Mouse (Mus musculus) MEL (cell line): ENCODE results near the gene Tm9sf4. TPM values are rescaled to one million over a fixed set of nuclear protein-coding genes. Genes with fewer than 3 reads are reported as not detected.

ENCODE experiments used
- DNase-seq: peaks from one replicate; pipeline ENCODE4 v3.0.0; 2011; ENCODE audit warnings: low read depth, low spot score
- H3K27ac ChIP-seq: 2 replicates; pipeline ENCODE4 v1.5.1; 2012; ENCODE audit warnings: low read depth, mild to moderate bottlenecking, control low read depth, low read length, moderate library complexity; ENCODE audit not compliant: control insufficient read depth
- H3K27me3 ChIP-seq, 2 experiments: fragments of 150-350 bp in 1 of 2; sonication (generic) in 1 of 2; 2 replicates each; pipeline ENCODE4 v1.6.1; 2012; ENCODE audit warnings: low read length in 2 of 2, mild to moderate bottlenecking in 2 of 2, improper control_type of control experiment in 1 of 2, moderate library complexity in 1 of 2; ENCODE audit not compliant: insufficient read depth in 2 of 2, control insufficient read depth in 1 of 2
- H3K36me3 ChIP-seq, 2 experiments: 2 replicates each; pipeline ENCODE4 v1.6.1; 2012 to 2014; ENCODE audit warnings: low read length in 2 of 2, improper control_type of control experiment in 1 of 2, inconsistent platforms in 1 of 2, mild to moderate bottlenecking in 1 of 2; ENCODE audit not compliant: insufficient read depth in 2 of 2, control insufficient read depth in 1 of 2
- H3K4me1 ChIP-seq, 2 experiments: fragments of 150-350 bp in 1 of 2; sonication (generic) in 1 of 2; 2 replicates each; pipeline ENCODE4 v1.6.1; 2012; ENCODE audit warnings: low read length in 2 of 2, improper control_type of control experiment in 1 of 2, mild to moderate bottlenecking in 1 of 2; ENCODE audit not compliant: insufficient read depth in 2 of 2, control insufficient read depth in 1 of 2
- H3K4me3 ChIP-seq, 2 experiments: fragments of 150-350 bp in 1 of 2; sonication (generic) in 1 of 2; 2 replicates each; pipeline ENCODE4 v1.5.1; 2012; ENCODE audit warnings: low read depth in 2 of 2, low read length in 2 of 2, mild to moderate bottlenecking in 2 of 2, moderate library complexity in 2 of 2, control low read depth in 1 of 2, improper control_type of control experiment in 1 of 2; ENCODE audit not compliant: control insufficient read depth in 1 of 2, insufficient read depth in 1 of 2
- H3K79me2 ChIP-seq: 2 replicates; pipeline ENCODE4 v1.6.1; 2012; ENCODE audit warnings: mild to moderate bottlenecking, low read length, moderate library complexity; ENCODE audit not compliant: control insufficient read depth, poor library complexity, insufficient read depth
- H3K9ac ChIP-seq: 2 replicates; pipeline ENCODE4 v1.6.1; 2012; ENCODE audit warnings: low read depth, mild to moderate bottlenecking, control low read depth, low read length, moderate library complexity; ENCODE audit not compliant: control insufficient read depth, poor library complexity, severe bottlenecking
- H3K9me3 ChIP-seq: fragments of 150-350 bp; sonication (generic); replicated peaks from 2 replicates; pipeline ENCODE4 v1.6.1; 2012; ENCODE audit warnings: mild to moderate bottlenecking, low read length, improper control_type of control experiment, moderate library complexity; ENCODE audit not compliant: insufficient read depth
- BHLHE40 ChIP-seq: IDR thresholded peaks from 2 replicates; pipeline ENCODE4 v1.6.1; 2012; ENCODE audit warnings: low read depth, mild to moderate bottlenecking, inconsistent platforms, low read length, improper control_type of control experiment, borderline replicate concordance
- CHD1 ChIP-seq: IDR thresholded peaks from 2 replicates; pipeline ENCODE4 v1.6.1; 2012; ENCODE audit warnings: low read depth, mild to moderate bottlenecking, inconsistent platforms, low read length, improper control_type of control experiment
- CHD2 ChIP-seq: IDR thresholded peaks from 2 replicates; pipeline ENCODE4 v1.6.1; 2011; ENCODE audit warnings: low read length, improper control_type of control experiment
- CTCF ChIP-seq, 3 experiments: IDR thresholded peaks in 2 of 3; conservative IDR thresholded peaks in 1 of 3; 2 replicates each; pipeline ENCODE4 v1.5.1; 2011 to 2012; ENCODE audit warnings: low read length in 3 of 3, low read depth in 2 of 3, mild to moderate bottlenecking in 2 of 3, improper control_type of control experiment in 1 of 3, inconsistent platforms in 1 of 3, mixed read lengths in 1 of 3, moderate library complexity in 1 of 3; ENCODE audit not compliant: control insufficient read depth in 1 of 3, insufficient read depth in 1 of 3, poor library complexity in 1 of 3, severe bottlenecking in 1 of 3
- E2F4 ChIP-seq: IDR thresholded peaks from 2 replicates; pipeline ENCODE4 v1.6.1; 2011; ENCODE audit warnings: low read depth, low read length, improper control_type of control experiment, borderline replicate concordance
- ELF1 ChIP-seq: IDR thresholded peaks from 2 replicates; pipeline ENCODE4 v1.6.1; 2014; ENCODE audit warnings: low read depth, mild to moderate bottlenecking, inconsistent platforms, low read length, improper control_type of control experiment, moderate library complexity
- EP300 ChIP-seq, 2 experiments: IDR thresholded peaks; 2 replicates each; pipeline ENCODE4 v1.6.1; 2011; ENCODE audit warnings: improper control_type of control experiment in 2 of 2, low read length in 2 of 2, low read depth in 1 of 2, mild to moderate bottlenecking in 1 of 2
- ETS1 ChIP-seq: IDR thresholded peaks from 2 replicates; pipeline ENCODE4 v1.6.1; 2012; ENCODE audit warnings: low read depth, mild to moderate bottlenecking, inconsistent platforms, low read length, improper control_type of control experiment, moderate library complexity
- GABPA ChIP-seq: IDR thresholded peaks from 2 replicates; pipeline ENCODE4 v1.6.1; 2012; ENCODE audit warnings: low read depth, mild to moderate bottlenecking, inconsistent platforms, low read length, improper control_type of control experiment, moderate library complexity
- GATA1 ChIP-seq: IDR thresholded peaks from 2 replicates; pipeline ENCODE4 v1.6.1; 2011; ENCODE audit warnings: low read depth, low read length, improper control_type of control experiment
- HCFC1 ChIP-seq: IDR thresholded peaks from 2 replicates; pipeline ENCODE4 v1.6.1; 2012; ENCODE audit warnings: low read depth, mild to moderate bottlenecking, inconsistent platforms, low read length, improper control_type of control experiment, moderate library complexity
- KAT2A ChIP-seq: conservative IDR thresholded peaks from 2 replicates; pipeline ENCODE4 v1.6.1; 2012; ENCODE audit warnings: low read depth, low read length, improper control_type of control experiment, inconsistent platforms
- MAFK ChIP-seq: IDR thresholded peaks from 2 replicates; pipeline ENCODE4 v1.6.1; 2011; ENCODE audit warnings: low read depth, mild to moderate bottlenecking, low read length, improper control_type of control experiment, borderline replicate concordance
- MAX ChIP-seq: IDR thresholded peaks from 2 replicates; pipeline ENCODE4 v1.6.1; 2011; ENCODE audit warnings: low read length, improper control_type of control experiment
- MAZ ChIP-seq: IDR thresholded peaks from 2 replicates; pipeline ENCODE4 v1.6.1; 2012; ENCODE audit warnings: low read depth, mild to moderate bottlenecking, inconsistent platforms, low read length, improper control_type of control experiment
- MEF2A ChIP-seq: IDR thresholded peaks from 2 replicates; pipeline ENCODE4 v1.6.1; 2014; ENCODE audit warnings: low read depth, mild to moderate bottlenecking, inconsistent platforms, low read length, improper control_type of control experiment; ENCODE audit not compliant: poor library complexity, insufficient replicate concordance, severe bottlenecking; ENCODE audit errors: extremely low read depth
- MYB ChIP-seq: IDR thresholded peaks from 2 replicates; pipeline ENCODE4 v1.6.1; 2011; ENCODE audit warnings: mild to moderate bottlenecking, low read depth, low read length, improper control_type of control experiment
- MYC ChIP-seq: IDR thresholded peaks from 2 replicates; pipeline ENCODE4 v1.6.1; 2011; ENCODE audit warnings: low read depth, mild to moderate bottlenecking, low read length, improper control_type of control experiment, moderate library complexity
- NELFE ChIP-seq: IDR thresholded peaks from 2 replicates; pipeline ENCODE4 v1.6.1; 2011; ENCODE audit warnings: low read depth, low read length, improper control_type of control experiment
- POLR2A ChIP-seq, 2 experiments: IDR thresholded peaks; 2 replicates each; pipeline ENCODE4 v1.6.1; 2011 to 2012; ENCODE audit warnings: low read length in 2 of 2, mild to moderate bottlenecking in 2 of 2, control low read depth in 1 of 2, improper control_type of control experiment in 1 of 2, low read depth in 1 of 2, moderate library complexity in 1 of 2; ENCODE audit not compliant: control insufficient read depth in 1 of 2, insufficient read depth in 1 of 2, poor library complexity in 1 of 2
- POLR2AphosphoS2 ChIP-seq: IDR thresholded peaks from 2 replicates; pipeline ENCODE4 v1.6.1; 2011; ENCODE audit warnings: low read length, improper control_type of control experiment
- POLR2AphosphoS5 ChIP-seq: IDR thresholded peaks from 2 replicates; pipeline ENCODE4 v1.6.1; 2012; ENCODE audit warnings: low read depth, borderline replicate concordance, mild to moderate bottlenecking, inconsistent platforms, low read length, moderate library complexity, mixed read lengths
- RAD21 ChIP-seq: IDR thresholded peaks from 2 replicates; pipeline ENCODE4 v1.6.1; 2011; ENCODE audit warnings: mild to moderate bottlenecking, low read depth, low read length, improper control_type of control experiment
- RCOR1 ChIP-seq: IDR thresholded peaks from 2 replicates; pipeline ENCODE4 v1.6.1; 2012; ENCODE audit warnings: low read depth, mild to moderate bottlenecking, inconsistent platforms, low read length, improper control_type of control experiment
- SIN3A ChIP-seq: IDR thresholded peaks from 2 replicates; pipeline ENCODE4 v1.6.1; 2012; ENCODE audit warnings: low read length, improper control_type of control experiment, inconsistent platforms
- SMC3 ChIP-seq: IDR thresholded peaks from 2 replicates; pipeline ENCODE4 v1.6.1; 2011; ENCODE audit warnings: low read depth, low read length, improper control_type of control experiment
- TAL1 ChIP-seq: IDR thresholded peaks from 2 replicates; pipeline ENCODE4 v1.6.1; 2012; ENCODE audit warnings: mild to moderate bottlenecking, inconsistent platforms, low read length, moderate library complexity, mixed read lengths
- TBP ChIP-seq: IDR thresholded peaks from 2 replicates; pipeline ENCODE4 v1.8.0; 2011; ENCODE audit warnings: low read depth, low read length, improper control_type of control experiment
- TCF12 ChIP-seq: IDR thresholded peaks from 2 replicates; pipeline ENCODE4 v1.6.1; 2014; ENCODE audit warnings: low read depth, mild to moderate bottlenecking, inconsistent platforms, low read length, improper control_type of control experiment, moderate library complexity
- UBTF ChIP-seq: IDR thresholded peaks from 2 replicates; pipeline ENCODE4 v1.6.1; 2012; ENCODE audit warnings: low read depth, mild to moderate bottlenecking, inconsistent platforms, low read length, improper control_type of control experiment, moderate library complexity, borderline replicate concordance; ENCODE audit not compliant: insufficient read depth
- ZC3H11A ChIP-seq: IDR thresholded peaks from 2 replicates; pipeline ENCODE4 v1.6.1; 2012; ENCODE audit warnings: low read depth, mild to moderate bottlenecking, inconsistent platforms, low read length, improper control_type of control experiment
- ZKSCAN1 ChIP-seq: IDR thresholded peaks from 2 replicates; pipeline ENCODE4 v1.6.1; 2012; ENCODE audit warnings: low read depth, mild to moderate bottlenecking, inconsistent platforms, low read length, improper control_type of control experiment, moderate library complexity
- ZMIZ1 ChIP-seq: IDR thresholded peaks from 2 replicates; pipeline ENCODE4 v1.6.1; 2012; ENCODE audit warnings: low read depth, mild to moderate bottlenecking, inconsistent platforms, low read length, improper control_type of control experiment, moderate library complexity
- ZNF384 ChIP-seq: IDR thresholded peaks from 2 replicates; pipeline ENCODE4 v1.6.1; 2012; ENCODE audit warnings: low read depth, mild to moderate bottlenecking, inconsistent platforms, low read length, improper control_type of control experiment
- polyA plus RNA-seq, 2 experiments: library from polyadenylated mRNA; stranded (reverse) in 1 of 2; unstranded in 1 of 2; fragments of >175 nt in 1 of 2; fragments of >200 nt in 1 of 2; gene quantifications; 2 replicates each; pipeline versions ENCODE4 v1.2.1 to v1.2.4; 2012; ENCODE audit warnings: low replicate concordance in 2 of 2, low read depth in 1 of 2; ENCODE audit not compliant: insufficient read length in 2 of 2, insufficient read depth in 1 of 2, missing spikeins in 1 of 2
- total RNA-seq: library from RNA; depleted of rRNA; stranded (reverse); fragments of 300-350 nt; gene quantifications from 2 replicates; pipeline ENCODE4 v1.2.3, GENCODE M21; 2012

Gene Tm9sf4
- total and polyA plus RNA-seq, 3 experiments, result 16.1 to 269 (median 29.8) TPM

- no peak for TF ChIP-seq MAZ
- TF ChIP-seq MYC, result 0 out of 2 replicates have a peak, but pooled peaks have one; percentile 22
- no peak for TF ChIP-seq POLR2AphosphoS2
- TF ChIP-seq GABPA, result no peak
- peak; percentile 35 for TF ChIP-seq TAL1
- TF ChIP-seq E2F4, result 0 out of 2 replicates have a peak, but pooled peaks have one; percentile 40
- no peak; the same call in 1 of the 2 replicates for TF ChIP-seq NELFE
- no peak for TF ChIP-seq TBP
- no peak for TF ChIP-seq CHD2
- TF ChIP-seq MAFK, result 0 out of 2 replicates have a peak, but pooled peaks have one; percentile 15
Measured at GRCm38 (mm10) chr2:153187848-153188247, 26.7 kb downstream of the Tm9sf4 start (continued).

DNA sequence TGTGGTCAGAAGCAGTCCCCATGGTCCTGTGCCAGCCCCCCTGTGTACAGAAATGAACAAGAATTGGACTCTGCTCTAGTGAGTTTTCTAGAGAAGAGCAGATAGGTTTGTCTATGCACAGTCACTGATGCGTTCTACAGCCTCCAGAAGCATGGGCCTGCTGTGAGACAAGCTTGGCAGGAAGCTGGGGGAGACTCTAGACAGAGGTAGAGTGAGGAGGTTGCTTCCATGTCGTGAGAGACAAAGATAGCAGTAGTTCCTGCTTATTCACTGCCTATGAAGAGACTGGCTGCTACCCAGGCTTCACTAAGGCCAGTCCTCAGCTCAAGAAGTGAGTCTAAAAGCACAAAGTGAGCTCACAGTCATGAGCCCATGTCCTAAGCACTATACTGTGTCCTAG, 30.1 kb downstream of the Tm9sf4 start:
- Histone ChIP-seq H3K27ac (peak overlapping the region; percentile 89), H3K9ac (peak overlapping the region; percentile 50), H3K4me3 (no peak overlapping the region; a peak in 1 of 4 replicates), H3K9me3 (no peaks in the 10 kb centered on the region), H3K36me3 (peaks cover 0 to 60% of the 10 kb centered on the region in 2 experiments; a peak in 3 of 4 replicates), H3K27me3 (no peaks in the 10 kb centered on the region), H3K79me2 (no peaks in the 10 kb centered on the region), H3K4me1 (peaks cover 38 to 63% of the 10 kb centered on the region in 2 experiments)
- peak; percentile 92 for DNase-seq
- TF ChIP-seq ZNF384 (no peak), ZKSCAN1 (no peak), RCOR1 (peak; percentile 14; the same call in 1 of the 2 replicates), TCF12 (peak; percentile 58), EP300 (IDR thresholded peaks at IDR 0.05; ENCODE audit: low read depth in 1 of 2, low read length in 2 of 2) (peak; percentile 66 to 69; a peak in 3 of 4 replicates), MYC (peak; percentile 71; the same call in 1 of the 2 replicates), ZMIZ1 (no peak), POLR2A (IDR thresholded peaks at IDR 0.05; ENCODE audit: control insufficient read depth in 1 of 2, insufficient read depth in 1 of 2, low read depth in 1 of 2, low read length in 2 of 2, poor library complexity in 1 of 2) (0 out of 4 replicates have a peak, but pooled peaks of 1 of the 2 experiments have one; percentile 26), KAT2A (no peak; the same call in 1 of the 2 replicates), TBP (peak; percentile 86), GABPA (no peak), POLR2AphosphoS5 (no peak), RAD21 (no peak), MYB (no peak), CTCF (IDR thresholded peaks at IDR 0.05 in 2 of 3, conservative IDR thresholded peaks at IDR 0.05 in 1 of 3; ENCODE audit: control insufficient read depth in 1 of 3, insufficient read depth in 1 of 3, low read depth in 2 of 3, low read length in 3 of 3, poor library complexity in 1 of 3, severe bottlenecking in 1 of 3) (no peak), SIN3A (peak; percentile 76; the same call in 1 of the 2 replicates), MAFK (no peak), HCFC1 (0 out of 2 replicates have a peak, but pooled peaks have one; percentile 33), ETS1 (peak; percentile 51), E2F4 (no peak), MAZ (no peak), MAX (0 out of 2 replicates have a peak, but pooled peaks have one; percentile 61), SMC3 (no peak), CHD1 (no peak), ELF1 (peak; percentile 70; the same call in 1 of the 2 replicates), BHLHE40 (0 out of 2 replicates have a peak, but pooled peaks have one; percentile 40), ZC3H11A (no peak), POLR2AphosphoS2 (no peak), MEF2A (no peak), TAL1 (peak; percentile 42), GATA1 (peak; percentile 74), UBTF (no peak)
